Mouse (Mus musculus) R1 (cell line): ENCODE measurements around the gene Ccpg1os.

ENCODE experiments used
- DNase-seq: peaks from one replicate; pipeline ENCODE4 v3.0.0-alpha.2; 2018; ENCODE audit warnings: low read depth, low spot score

Ccpg1os gene

GRCm38 (mm10) chr9:72983066-72983465, 2.1 kb downstream of the Ccpg1os start:
- peak; percentile 37 for DNase-seq

GRCm38 (mm10) chr9:72975242-72975641, 9.9 kb downstream of the Ccpg1os start:
- no peak for DNase-seq

GRCm38 (mm10) chr9:72974734-72975133, 10.4 kb downstream of the Ccpg1os start:
- no peak for DNase-seq

GRCm38 (mm10) chr9:72972984-72973383, 12.2 kb downstream of the Ccpg1os start:
- peak; percentile 55 for DNase-seq

GRCm38 (mm10) chr9:72972435-72972834, 12.7 kb downstream of the Ccpg1os start:
- DNase-seq, result no peak

- peak; percentile 94 for DNase-seq
These were observed 15.3 kb downstream of the Ccpg1os start for GRCm38 (mm10) chr9:72969874-72970273.

- peak; percentile 88 for DNase-seq
These were observed 16.7 kb downstream of the Ccpg1os start for GRCm38 (mm10) chr9:72968349-72969061.

GRCm38 (mm10) chr9:72961959-72962358, 23.2 kb downstream of the Ccpg1os start:
- peak; percentile 51 for DNase-seq

- no peak for DNase-seq
These were observed 23.8 kb downstream of the Ccpg1os start for GRCm38 (mm10) chr9:72961346-72961745.

GRCm38 (mm10) chr9:72958521-72959450, 26.4 kb downstream of the Ccpg1os start, which contains the start of the genes Dyx1c1 and Gm44503:
Dyx1c1 (plus strand) TSS chr9:72958785.
Gm44503 (plus strand) TSS chr9:72958852.
- DNase-seq, result peak; percentile 88

- peak; percentile 78 for DNase-seq
These were observed 29.6 kb downstream of the Ccpg1os start for GRCm38 (mm10) chr9:72955546-72955945.

GRCm38 (mm10) chr9:72954746-72955145, 30.4 kb downstream of the Ccpg1os start:
- DNase-seq, result peak; percentile 82

GRCm38 (mm10) chr9:72949572-72949971, 35.6 kb downstream of the Ccpg1os start:
- DNase-seq, result peak; percentile 28

- DNase-seq, result peak; percentile 45
These were observed 38.2 kb downstream of the Ccpg1os start for GRCm38 (mm10) chr9:72947010-72947409.

- DNase-seq, result no peak
These were observed 40.9 kb downstream of the Ccpg1os start for GRCm38 (mm10) chr9:72944286-72944685.

- peak; percentile 80 for DNase-seq
These were observed 41.8 kb downstream of the Ccpg1os start for GRCm38 (mm10) chr9:72943424-72943823.

GRCm38 (mm10) chr9:72936301-72936700, 48.9 kb downstream of the Ccpg1os start:
- DNase-seq, result no peak

GRCm38 (mm10) chr9:72935309-72935708, 49.9 kb downstream of the Ccpg1os start:
- DNase-seq, result peak; percentile 82

- DNase-seq, result no peak
These were observed 53.9 kb downstream of the Ccpg1os start for GRCm38 (mm10) chr9:72931166-72931790.
